Mouse (Mus musculus): ENCODE measurements around the gene Ppia.

- TF ChIP-seq POLR2A (IDR thresholded peaks at IDR 0.05; ENCODE audit: insufficient read depth, low read depth, low read length) (no peak), CTCF (IDR thresholded peaks at IDR 0.05; ENCODE audit: insufficient read depth, low read depth, low read length) (no peak)
Observed at GRCm38 (mm10) chr11:6447493-6447892, 32.2 kb downstream of the Ppia start.

Measured in olfactory bulb, adult 2 months (tissue).